Mouse (Mus musculus) liver, adult 2 months (tissue): ENCODE data around the gene Muc1.

Experiments
- CTCF ChIP-seq: fragments of 200-500 bp; IDR thresholded peaks from 2 replicates; pipeline ENCODE4 v1.5.1; 2011; ENCODE audit warnings: low read depth, low read length, control low read depth
- POLR2A ChIP-seq: fragments of 200-500 bp; IDR thresholded peaks from 2 replicates; pipeline ENCODE4 v1.6.1; 2011; ENCODE audit warnings: low read length, control low read depth; ENCODE audit not compliant: insufficient read depth; ENCODE audit errors: extremely low read depth

GRCm38 (mm10) chr3:89181749-89182500 is 46.9 kb upstream of the Muc1 start:
- TF ChIP-seq POLR2A: no peak
- TF ChIP-seq CTCF: no peak
